Mouse (Mus musculus) left cerebral cortex, adult 18-20 months (tissue): ENCODE results near the gene Bub1b. TPM values are rescaled to one million over a fixed set of nuclear protein-coding genes. Genes with fewer than 3 reads are reported as not detected.

Experiments
- total RNA-seq, 2 experiments: library from RNA; stranded (reverse); gene quantifications; 2 replicates each; pipeline ENCODE4 v1.2.3; 2021

The Bub1b gene
- total RNA-seq, 2 experiments from 2014 or later: 1.0 to 1.1 TPM

Other genes starting within 250 kb of the Bub1b start
- 10 to 100 TPM in 1 of 2 experiments, 1 to 10 TPM in 1; 9.5 to 10.0 TPM for gene Gpr176, start 224.8 kb upstream of the Bub1b start, total RNA-seq
- 10 to 100 TPM; 18.8 to 21.5 TPM for gene Eif2ak4, start 209.6 kb upstream of the Bub1b start, total RNA-seq
- gene Srp14, start 118.5 kb upstream of the Bub1b start, total RNA-seq: 100 to 1,000 TPM; 160 to 170 TPM
- 1 to 10 TPM; 1.8 TPM for gene Bmf, start 48.5 kb upstream of the Bub1b start, total RNA-seq
- 10 to 100 TPM; 79.7 to 86.4 TPM for gene Pak6, start 65.1 kb downstream of the Bub1b start, total RNA-seq
- gene Ankrd63, start 105.8 kb downstream of the Bub1b start, total RNA-seq: 10 to 100 TPM; 27.5 to 33.7 TPM
- gene Plcb2, start 130.2 kb downstream of the Bub1b start, total RNA-seq: 1 to 10 TPM; 3.0 to 3.1 TPM
- 10 to 100 TPM; 48.7 to 49.6 TPM for gene Inafm2, start 147.5 kb downstream of the Bub1b start, total RNA-seq
- 1 to 10 TPM; 4.4 to 4.8 TPM for gene Ccdc9b, start 164.4 kb downstream of the Bub1b start, total RNA-seq
- not detected for gene Phgr1, start 174.6 kb downstream of the Bub1b start, total RNA-seq
- gene Disp2, start 181.5 kb downstream of the Bub1b start, total RNA-seq: 100 to 1,000 TPM; 184 to 206 TPM
- gene Knstrn, start 215.8 kb downstream of the Bub1b start, total RNA-seq: 1 to 10 TPM; 1.5 to 1.7 TPM